Mouse (Mus musculus) ovary, postnatal 14 days (tissue): ENCODE data around the gene Tmem270.

Source experiments
- DNase-seq: peaks from one replicate; pipeline ENCODE4 v3.0.0; 2022; ENCODE audit warnings: low spot score

The Tmem270 gene

GRCm38 (mm10) chr5:134887447-134888335 lies 18.8 kb downstream of the Tmem270 start:
- no peak for DNase-seq

GRCm38 (mm10) chr5:134883077-134883476 lies 23.5 kb downstream of the Tmem270 start:
- DNase-seq: no peak

GRCm38 (mm10) chr5:134876801-134877200 lies 29.7 kb downstream of the Tmem270 start:
- no peak for DNase-seq

- DNase-seq: no peak
Observed at GRCm38 (mm10) chr5:134875245-134875644, 31.3 kb downstream of the Tmem270 start.

GRCm38 (mm10) chr5:134873956-134874879 lies 32.3 kb downstream of the Tmem270 start:
- DNase-seq: peak; percentile 53

GRCm38 (mm10) chr5:134873034-134873433 lies 33.5 kb downstream of the Tmem270 start:
- no peak for DNase-seq

GRCm38 (mm10) chr5:134872597-134872996 lies 33.9 kb downstream of the Tmem270 start:
- no peak for DNase-seq

- no peak for DNase-seq
Observed at GRCm38 (mm10) chr5:134868506-134868905, 38.0 kb downstream of the Tmem270 start.

- no peak for DNase-seq
Observed at GRCm38 (mm10) chr5:134867320-134868144, 39.0 kb downstream of the Tmem270 start.

- no peak for DNase-seq
Observed at GRCm38 (mm10) chr5:134865158-134865557, 41.4 kb downstream of the Tmem270 start.

GRCm38 (mm10) chr5:134861902-134862497 lies 44.5 kb downstream of the Tmem270 start:
- no peak for DNase-seq

GRCm38 (mm10) chr5:134859193-134859592 lies 47.3 kb downstream of the Tmem270 start:
- no peak for DNase-seq

- no peak for DNase-seq
Observed at GRCm38 (mm10) chr5:134858378-134858777, 48.2 kb downstream of the Tmem270 start.

GRCm38 (mm10) chr5:134852873-134853272 lies 53.7 kb downstream of the Tmem270 start:
- DNase-seq: no peak
